Mouse (Mus musculus): ENCODE data around the gene Pald1. TPM values are rescaled to one million over a fixed set of nuclear protein-coding genes. Genes with fewer than 3 reads are reported as not detected.

Pald1 gene
- total RNA-seq, 1 experiment: 102 TPM

GRCm38 (mm10) chr10:61399156-61399734 is 15.9 kb upstream of the Pald1 start:
- no peak overlapping the region for H3K4me3 ChIP-seq (ENCODE audit: insufficient read depth in 1 of 2, low read depth in 1 of 2, low read length in 2 of 2, poor library complexity in 1 of 2, severe bottlenecking in 1 of 2)
- H3K4me1 ChIP-seq (ENCODE audit: control insufficient read depth in 2 of 2, insufficient read depth in 2 of 2, low read length in 2 of 2, poor library complexity in 1 of 2): peaks cover 4 to 10% of the 10 kb centered on the region in 2 experiments
- H3K36me3 ChIP-seq (ENCODE audit: control insufficient read depth, insufficient read depth, low read length, poor library complexity, severe bottlenecking): no peaks in the 10 kb centered on the region
- in situ Hi-C loops (cut with MboI; ENCODE audit: low sequenced_read_pairs in 2 of 2, unreplicated experiment in 2 of 2): no loop called here
- H3K9me3 ChIP-seq (ENCODE audit: control insufficient read depth, insufficient read depth, low read depth, low read length): no peaks in the 10 kb centered on the region
- no peak for TF ChIP-seq CHD2 (IDR thresholded peaks at IDR 0.05; ENCODE audit: low read depth, low read length)
- peak; percentile 40; the same call in 1 of the 2 replicates for TF ChIP-seq ZC3H11A (IDR thresholded peaks at IDR 0.05; ENCODE audit: borderline replicate concordance, low read depth, low read length)
- no peak for TF ChIP-seq HCFC1 (IDR thresholded peaks at IDR 0.05; ENCODE audit: borderline replicate concordance, insufficient read depth, low read length)
- DNase-seq (ENCODE audit: low read depth, low spot score): peak; percentile 79
- 0 out of 2 replicates have a peak overlapping the region, but pooled peaks have one; percentile 41 for H3K9ac ChIP-seq (ENCODE audit: insufficient read depth, low read depth, low read length, poor library complexity, severe bottlenecking)
- H3K27ac ChIP-seq (ENCODE audit: insufficient read depth, low read depth, low read length, poor library complexity, severe bottlenecking): no peak overlapping the region

- TF ChIP-seq CHD2 (IDR thresholded peaks at IDR 0.05; ENCODE audit: low read depth, low read length): no peak
- no peak for TF ChIP-seq HCFC1 (IDR thresholded peaks at IDR 0.05; ENCODE audit: borderline replicate concordance, insufficient read depth, low read length)
- no peak for TF ChIP-seq ZNF384 (IDR thresholded peaks at IDR 0.05; ENCODE audit: low read depth, low read length)
- in situ Hi-C loops (cut with MboI; ENCODE audit: low sequenced_read_pairs in 2 of 2, unreplicated experiment in 2 of 2): no loop called here
- no peak overlapping the region for H3K27ac ChIP-seq (ENCODE audit: insufficient read depth, low read depth, low read length, poor library complexity, severe bottlenecking)
- H3K4me1 ChIP-seq (ENCODE audit: control insufficient read depth in 2 of 2, insufficient read depth in 2 of 2, low read length in 2 of 2, poor library complexity in 1 of 2): peaks cover 4 to 15% of the 10 kb centered on the region in 2 experiments
- no peaks in the 10 kb centered on the region for H3K36me3 ChIP-seq (ENCODE audit: control insufficient read depth, insufficient read depth, low read length, poor library complexity, severe bottlenecking)
- H3K4me3 ChIP-seq (ENCODE audit: insufficient read depth in 1 of 2, low read depth in 1 of 2, low read length in 2 of 2, poor library complexity in 1 of 2, severe bottlenecking in 1 of 2): no peak overlapping the region
- H3K9me3 ChIP-seq (ENCODE audit: control insufficient read depth, insufficient read depth, low read depth, low read length): no peaks in the 10 kb centered on the region
- no peak for DNase-seq (ENCODE audit: low read depth, low spot score)
- H3K9ac ChIP-seq (ENCODE audit: insufficient read depth, low read depth, low read length, poor library complexity, severe bottlenecking): no peak overlapping the region
Measured at GRCm38 (mm10) chr10:61398125-61398524, 14.8 kb upstream of the Pald1 start.

GRCm38 (mm10) chr10:61394476-61395136 is 11.3 kb upstream of the Pald1 start:
- H3K4me3 ChIP-seq (ENCODE audit: insufficient read depth in 1 of 2, low read depth in 1 of 2, low read length in 2 of 2, poor library complexity in 1 of 2, severe bottlenecking in 1 of 2): peak overlapping the region in 1 of 2 experiments; percentile 11; a peak in 1 of 4 replicates
- 0 out of 2 replicates have a peak overlapping the region, but pooled peaks have one; percentile 2 for H3K27ac ChIP-seq (ENCODE audit: insufficient read depth, low read depth, low read length, poor library complexity, severe bottlenecking)
- no peaks in the 10 kb centered on the region for H3K9me3 ChIP-seq (ENCODE audit: control insufficient read depth, insufficient read depth, low read depth, low read length)
- no peak for TF ChIP-seq ZC3H11A (IDR thresholded peaks at IDR 0.05; ENCODE audit: borderline replicate concordance, low read depth, low read length)
- TF ChIP-seq MAFK (IDR thresholded peaks at IDR 0.05; ENCODE audit: insufficient read depth, low read depth, low read length): no peak
- TF ChIP-seq HCFC1 (IDR thresholded peaks at IDR 0.05; ENCODE audit: borderline replicate concordance, insufficient read depth, low read length): no peak
- TF ChIP-seq CHD2 (IDR thresholded peaks at IDR 0.05; ENCODE audit: low read depth, low read length): no peak
- no peak for TF ChIP-seq ZNF384 (IDR thresholded peaks at IDR 0.05; ENCODE audit: low read depth, low read length)
- no peak for DNase-seq (ENCODE audit: low read depth, low spot score)
- in situ Hi-C loops (cut with MboI; ENCODE audit: low sequenced_read_pairs in 2 of 2, unreplicated experiment in 2 of 2): no loop called here
- no peaks in the 10 kb centered on the region for H3K36me3 ChIP-seq (ENCODE audit: control insufficient read depth, insufficient read depth, low read length, poor library complexity, severe bottlenecking)
- no peak overlapping the region for H3K9ac ChIP-seq (ENCODE audit: insufficient read depth, low read depth, low read length, poor library complexity, severe bottlenecking)
- H3K4me1 ChIP-seq (ENCODE audit: control insufficient read depth in 2 of 2, insufficient read depth in 2 of 2, low read length in 2 of 2, poor library complexity in 1 of 2): peaks cover 4 to 15% of the 10 kb centered on the region in 2 experiments

- peaks cover 4 to 10% of the 10 kb centered on the region in 2 experiments for H3K4me1 ChIP-seq (ENCODE audit: control insufficient read depth in 2 of 2, insufficient read depth in 2 of 2, low read length in 2 of 2, poor library complexity in 1 of 2)
- H3K4me3 ChIP-seq (ENCODE audit: insufficient read depth in 1 of 2, low read depth in 1 of 2, low read length in 2 of 2, poor library complexity in 1 of 2, severe bottlenecking in 1 of 2): no peak overlapping the region
- no peaks in the 10 kb centered on the region for H3K36me3 ChIP-seq (ENCODE audit: control insufficient read depth, insufficient read depth, low read length, poor library complexity, severe bottlenecking)
- DNase-seq (ENCODE audit: low read depth, low spot score): no peak
- H3K9me3 ChIP-seq (ENCODE audit: control insufficient read depth, insufficient read depth, low read depth, low read length): no peaks in the 10 kb centered on the region
- TF ChIP-seq HCFC1 (IDR thresholded peaks at IDR 0.05; ENCODE audit: borderline replicate concordance, insufficient read depth, low read length): no peak
- H3K27ac ChIP-seq (ENCODE audit: insufficient read depth, low read depth, low read length, poor library complexity, severe bottlenecking): no peak overlapping the region
- in situ Hi-C loops (cut with MboI; ENCODE audit: low sequenced_read_pairs in 2 of 2, unreplicated experiment in 2 of 2): no loop called here
- H3K9ac ChIP-seq (ENCODE audit: insufficient read depth, low read depth, low read length, poor library complexity, severe bottlenecking): no peak overlapping the region
Measured at GRCm38 (mm10) chr10:61392584-61392983, 9.3 kb upstream of the Pald1 start.

GRCm38 (mm10) chr10:61390148-61390547 is 6.8 kb upstream of the Pald1 start:
- Histone ChIP-seq H3K9me3 (ENCODE audit: control insufficient read depth, insufficient read depth, low read depth, low read length) (no peaks in the 10 kb centered on the region), H3K27ac (ENCODE audit: insufficient read depth, low read depth, low read length, poor library complexity, severe bottlenecking) (no peak overlapping the region), H3K4me1 (ENCODE audit: control insufficient read depth in 2 of 2, insufficient read depth in 2 of 2, low read length in 2 of 2, poor library complexity in 1 of 2) (peaks cover 0 to 10% of the 10 kb centered on the region in 2 experiments; a peak in 2 of 4 replicates), H3K4me3 (ENCODE audit: insufficient read depth in 1 of 2, low read depth in 1 of 2, low read length in 2 of 2, poor library complexity in 1 of 2, severe bottlenecking in 1 of 2) (no peak overlapping the region), H3K9ac (ENCODE audit: insufficient read depth, low read depth, low read length, poor library complexity, severe bottlenecking) (no peak overlapping the region), H3K36me3 (ENCODE audit: control insufficient read depth, insufficient read depth, low read length, poor library complexity, severe bottlenecking) (no peaks in the 10 kb centered on the region)
- DNase-seq (ENCODE audit: low read depth, low spot score): no peak
- in situ Hi-C loops (cut with MboI; ENCODE audit: low sequenced_read_pairs in 2 of 2, unreplicated experiment in 2 of 2): no loop called here
- TF ChIP-seq HCFC1 (IDR thresholded peaks at IDR 0.05; ENCODE audit: borderline replicate concordance, insufficient read depth, low read length) (no peak), CHD2 (IDR thresholded peaks at IDR 0.05; ENCODE audit: low read depth, low read length) (no peak), MAFK (IDR thresholded peaks at IDR 0.05; ENCODE audit: insufficient read depth, low read depth, low read length) (no peak), ZC3H11A (IDR thresholded peaks at IDR 0.05; ENCODE audit: borderline replicate concordance, low read depth, low read length) (no peak), ZNF384 (IDR thresholded peaks at IDR 0.05; ENCODE audit: low read depth, low read length) (no peak)

All from ES-E14 (cell line).